ENCODE assay signal across 10 mouse cellular contexts in genomic region chr6:8275098-8275497, GRCm38 (mm10). TPM values are rescaled to one million over a fixed set of nuclear protein-coding genes. Genes with fewer than 3 reads are reported as not detected.
DNase-seq lines count a peak whose midpoint lies in the region; ATAC-seq and TF ChIP-seq lines count a peak whose summit lies in the region.
"Had no signal": no experiment of that assay in that cellular context is flagged by ENCODE, and none has a peak within 500 bp of the region (broad histone marks: within the 10 kb centered on the region; RNA-seq: fewer than 3 reads in every experiment).

No protein-coding gene starts in this region.

- no peak overlapping the region for H3K9ac ChIP-seq in forebrain, embryonic 14.5 days (ENCODE audit: low read length)
- H3K9ac ChIP-seq in limb, embryonic 14.5 days (ENCODE audit: low read depth, low read length, severe bottlenecking) = no peak overlapping the region
- H3K9ac ChIP-seq: embryonic facial prominence, embryonic 15.5 days had no signal

- no peak for TF ChIP-seq POLR2A in brain, embryonic 14.5 days (IDR thresholded peaks at IDR 0.05; ENCODE audit: borderline replicate concordance, extremely low read depth, insufficient read depth, insufficient read length, poor library complexity, severe bottlenecking)
- no peak for TF ChIP-seq POLR2A in limb, embryonic 14.5 days (IDR thresholded peaks at IDR 0.05; ENCODE audit: borderline replicate concordance, extremely low read depth, insufficient read depth, insufficient read length)

- H3K4me1 ChIP-seq in forebrain, embryonic 14.5 days (ENCODE audit: control insufficient read depth, insufficient read depth, low read length) = no peaks in the 10 kb centered on the region
- H3K4me1 ChIP-seq in limb, embryonic 14.5 days (ENCODE audit: control insufficient read depth, insufficient read depth, low read length) = no peaks in the 10 kb centered on the region; the same call in 1 of the 2 replicates
- H3K4me1 ChIP-seq: embryonic facial prominence, embryonic 15.5 days had no signal

- ATAC-seq in forebrain, embryonic 14.5 days = peak; percentile 58
- ATAC-seq in limb, embryonic 14.5 days (ENCODE audit: low FRiP score, low read depth) = no peak

- DNase-seq in ovary, adult 18-20 months (ENCODE audit: low spot score) = peak; percentile 21
- DNase-seq in ovary, postnatal 36 days (ENCODE audit: low spot score) = no peak
- peak; percentile 88 for DNase-seq in brain, embryonic 14.5 days (ENCODE audit: low read depth)
- peak; percentile 88 for DNase-seq in forebrain, embryonic 14.5 days (ENCODE audit: low spot score)
- DNase-seq in hindlimb bud, embryonic 11.5 days (ENCODE audit: extremely low spot score, low read depth, low spot score) = peak; percentile 41
- DNase-seq in limb, embryonic 14.5 days (ENCODE audit: low spot score) = peak; percentile 52
- DNase-seq in ovary, postnatal 10 days (ENCODE audit: low spot score) = peak; percentile 12
- peak; percentile 92 for DNase-seq in thymus, postnatal 25 days

- WGBS in forebrain, embryonic 14.5 days = 0% methylated on average over 1 of the region's 1 CpGs
- 5% methylated on average over 1 of the region's 1 CpGs for WGBS in limb, embryonic 14.5 days

- H3K27me3 ChIP-seq in forebrain, embryonic 14.5 days (replicated peaks; ENCODE audit: control insufficient read depth, insufficient read depth, low read length) = no peaks in the 10 kb centered on the region
- H3K27me3 ChIP-seq in limb, embryonic 14.5 days (ENCODE audit: control insufficient read depth, insufficient read depth, low read length) = no peaks in the 10 kb centered on the region
- H3K27me3 ChIP-seq: embryonic facial prominence, embryonic 15.5 days had no signal

- H3K27ac ChIP-seq in forebrain, embryonic 14.5 days (ENCODE audit: low read depth, low read length) = no peak overlapping the region
- no peak overlapping the region for H3K27ac ChIP-seq in limb, embryonic 14.5 days (replicated peaks; ENCODE audit: low read depth, low read length)
- H3K27ac ChIP-seq: embryonic facial prominence, embryonic 15.5 days had no signal

- no peak overlapping the region for H3K4me3 ChIP-seq in forebrain, embryonic 14.5 days (ENCODE audit: low read depth, low read length)
- H3K4me3 ChIP-seq in limb, embryonic 14.5 days (replicated peaks; ENCODE audit: low read length) = no peak overlapping the region
- H3K4me3 ChIP-seq: embryonic facial prominence, embryonic 15.5 days; myocyte had no signal

- no peak overlapping the region for H3K4me2 ChIP-seq in forebrain, embryonic 14.5 days (ENCODE audit: low read length)
- H3K4me2 ChIP-seq in limb, embryonic 14.5 days (replicated peaks; ENCODE audit: low read depth, low read length, severe bottlenecking) = no peak overlapping the region
- H3K4me2 ChIP-seq: embryonic facial prominence, embryonic 15.5 days had no signal

- 0 out of 2 replicates have a peak, but pooled peaks cover 7% of the 10 kb centered on the region for H3K36me3 ChIP-seq in forebrain, embryonic 14.5 days (ENCODE audit: control insufficient read depth, insufficient read depth, low read length)
- H3K36me3 ChIP-seq in limb, embryonic 14.5 days (ENCODE audit: control insufficient read depth, insufficient read depth, low read length) = 0 out of 2 replicates have a peak, but pooled peaks cover 5% of the 10 kb centered on the region

- TF ChIP-seq CTCF in brain, embryonic 14.5 days (IDR thresholded peaks at IDR 0.05; ENCODE audit: borderline replicate concordance, extremely low read depth, insufficient read depth, insufficient read length) = peak; percentile 46; the same call in 1 of the 2 replicates

- H3K9me3 ChIP-seq in forebrain, embryonic 14.5 days (replicated peaks; ENCODE audit: control insufficient read depth, low read length) = no peaks in the 10 kb centered on the region
- H3K9me3 ChIP-seq in limb, embryonic 14.5 days (ENCODE audit: control insufficient read depth, low read length) = no peaks in the 10 kb centered on the region
- H3K9me3 ChIP-seq: embryonic facial prominence, embryonic 15.5 days had no signal

RNA-seq across cellular contexts. Expression of gene Gm45062, which starts 15.8 kb away (rescaled TPM):
- 15.5 and 22.1 TPM in 2 replicates for polyA plus RNA-seq in brain, embryonic 14.5 days (2012; rRNA removed)
- 14.1 and 14.3 TPM in 2 replicates for polyA plus RNA-seq in forebrain, embryonic 14.5 days (2014; fragmentation: Nextera tagmentation; extraction: Ambion mirVana)
- polyA plus RNA-seq in limb, embryonic 14.5 days (2012; rRNA removed) = 14.7 and 15.5 TPM in 2 replicates
- polyA plus RNA-seq in limb, embryonic 14.5 days (2014; fragmentation: Nextera tagmentation; extraction: Ambion mirVana) = 8.0 and 8.7 TPM in 2 replicates

RNA-seq across cellular contexts. Expression of gene Umad1, which starts 16.0 kb away (rescaled TPM):
- 27.3 and 28.0 TPM in 2 replicates for polyA plus RNA-seq in brain, embryonic 14.5 days (2012; rRNA removed)
- 40.6 and 43.6 TPM in 2 replicates for polyA plus RNA-seq in forebrain, embryonic 14.5 days (2014; fragmentation: Nextera tagmentation; extraction: Ambion mirVana)
- polyA plus RNA-seq in limb, embryonic 14.5 days (2012; rRNA removed) = 10.7 and 10.9 TPM in 2 replicates
- polyA plus RNA-seq in limb, embryonic 14.5 days (2014; fragmentation: Nextera tagmentation; extraction: Ambion mirVana) = 16.3 and 16.6 TPM in 2 replicates

RNA-seq across cellular contexts. Expression of gene Rpa3, which starts 16.1 kb away (rescaled TPM):
- 36.1 and 48.9 TPM in 2 replicates for polyA plus RNA-seq in brain, embryonic 14.5 days (2012; rRNA removed)
- 118 and 131 TPM in 2 replicates for polyA plus RNA-seq in forebrain, embryonic 14.5 days (2014; fragmentation: Nextera tagmentation; extraction: Ambion mirVana)
- 47.1 and 79.3 TPM in 2 replicates for polyA plus RNA-seq in limb, embryonic 14.5 days (2012; rRNA removed)
- polyA plus RNA-seq in limb, embryonic 14.5 days (2014; fragmentation: Nextera tagmentation; extraction: Ambion mirVana) = 131 and 136 TPM in 2 replicates
